Mouse (Mus musculus): Measurements from ENCODE around the gene Tomm34. TPM values are rescaled to one million over a fixed set of nuclear protein-coding genes. Genes with fewer than 3 reads are reported as not detected.

Gene Tomm34
- polyA plus RNA-seq, 1 experiment from 2014 or later: 55.5 TPM

DNA sequence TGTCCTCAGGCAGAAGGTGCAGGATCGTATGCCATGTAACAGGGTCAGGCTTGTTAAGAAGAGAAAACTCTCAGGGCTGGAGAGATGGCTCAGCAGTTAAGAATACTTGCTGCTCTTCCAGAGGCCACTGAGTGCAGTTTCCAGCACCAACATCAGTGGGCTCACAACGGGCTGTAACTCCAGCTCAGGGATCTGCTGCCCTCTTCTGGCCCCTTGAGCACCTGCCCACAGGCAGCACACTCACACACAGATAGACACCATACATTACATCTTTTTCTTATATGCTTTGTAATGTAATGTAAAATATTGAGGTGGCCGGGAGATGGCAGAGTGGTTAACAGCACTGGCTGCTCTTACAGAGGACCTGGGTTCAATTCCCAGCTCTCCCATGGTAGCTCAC is 38.0 kb downstream of the Tomm34 start:
- no peak overlapping the region for H3K9ac ChIP-seq (replicated peaks)
- no peaks in the 10 kb centered on the region for H3K9me3 ChIP-seq
- no peak overlapping the region for H3K4me2 ChIP-seq (replicated peaks)
- 0 out of 2 replicates have a peak, but pooled peaks cover 2% of the 10 kb centered on the region for H3K4me1 ChIP-seq
- no peak for ATAC-seq (replicated peaks)
- H3K27me3 ChIP-seq: no peaks in the 10 kb centered on the region
- H3K27ac ChIP-seq (replicated peaks): no peak overlapping the region
- 90% methylated on average over 3 of the region's 3 CpGs for WGBS
- H3K36me3 ChIP-seq: no peaks in the 10 kb centered on the region
- no peak overlapping the region for H3K4me3 ChIP-seq

GRCm38 (mm10) chr2:164031147-164031546 is 39.8 kb downstream of the Tomm34 start:
- 80% methylated on average over 10 of the region's 10 CpGs for WGBS
- Histone ChIP-seq H3K4me3 (no peak overlapping the region), H3K4me2 (replicated peaks) (no peak overlapping the region), H3K27me3 (no peaks in the 10 kb centered on the region), H3K4me1 (no peaks in the 10 kb centered on the region), H3K9ac (replicated peaks) (no peak overlapping the region), H3K36me3 (no peaks in the 10 kb centered on the region), H3K27ac (replicated peaks) (no peak overlapping the region), H3K9me3 (no peaks in the 10 kb centered on the region)
- no peak for ATAC-seq (replicated peaks)

DNA sequence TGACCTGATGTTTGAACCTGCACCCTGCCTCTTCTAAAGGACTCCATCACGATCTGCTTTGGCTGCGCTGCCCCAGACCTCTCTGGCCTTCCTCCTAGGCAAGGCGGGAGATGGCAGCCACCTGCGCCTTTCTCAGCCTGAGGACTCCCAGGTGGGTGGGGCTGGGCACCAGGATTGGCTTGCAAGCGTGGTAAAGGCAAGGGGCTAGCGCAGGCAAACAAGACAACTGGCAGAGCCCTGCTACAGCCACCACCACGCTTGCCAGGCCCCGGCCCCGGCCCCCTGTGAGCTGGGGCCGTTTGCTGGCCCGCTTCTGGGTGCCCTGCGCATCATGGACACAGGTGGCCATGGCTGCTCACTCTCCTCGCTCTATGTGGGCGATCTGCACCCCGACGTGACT is 45.8 kb downstream of the Tomm34 start, which contains the start of gene Pabpc1l:
TSS of gene Pabpc1l (plus strand) at position 301 of the 400 bp plus-strand sequence.
- Histone ChIP-seq H3K4me1 (no peaks in the 10 kb centered on the region), H3K4me3 (no peak within 1 kb of the TSS), H3K27me3 (no peaks in the 10 kb centered on the region), H3K4me2 (replicated peaks) (no peak within 1 kb of the TSS), H3K36me3 (0 out of 2 replicates have a peak, but pooled peaks cover 3% of the 10 kb centered on the region), H3K9ac (replicated peaks) (no peak within 1 kb of the TSS), H3K27ac (replicated peaks) (no peak within 1 kb of the TSS), H3K9me3 (no peaks in the 10 kb centered on the region)
- no peak for ATAC-seq (replicated peaks)
- WGBS: 87% methylated on average over 16 of the region's 16 CpGs

- Histone ChIP-seq H3K4me1 (no peaks in the 10 kb centered on the region), H3K9me3 (no peaks in the 10 kb centered on the region), H3K4me2 (replicated peaks) (no peak overlapping the region), H3K9ac (replicated peaks) (no peak overlapping the region), H3K27ac (replicated peaks) (no peak overlapping the region), H3K4me3 (no peak overlapping the region), H3K27me3 (no peaks in the 10 kb centered on the region), H3K36me3 (peaks cover 28% of the 10 kb centered on the region)
- 67% methylated on average over 2 of the region's 2 CpGs for WGBS
- no peak for ATAC-seq (replicated peaks)
Observed at GRCm38 (mm10) chr2:164022104-164022503, 48.9 kb downstream of the Tomm34 start.

- WGBS: 91% methylated on average over 4 of the region's 4 CpGs
- no peak overlapping the region for H3K4me3 ChIP-seq
- no peaks in the 10 kb centered on the region for H3K9me3 ChIP-seq
- no peaks in the 10 kb centered on the region for H3K4me1 ChIP-seq
- H3K4me2 ChIP-seq (replicated peaks): no peak overlapping the region
- no peak for ATAC-seq (replicated peaks)
- no peak overlapping the region for H3K9ac ChIP-seq (replicated peaks)
- no peaks in the 10 kb centered on the region for H3K27me3 ChIP-seq
- peaks cover 49% of the 10 kb centered on the region for H3K36me3 ChIP-seq
- H3K27ac ChIP-seq (replicated peaks): no peak overlapping the region
Observed at GRCm38 (mm10) chr2:164019943-164020342, 51.0 kb downstream of the Tomm34 start.

GRCm38 (mm10) chr2:164018910-164019309 is 52.1 kb downstream of the Tomm34 start:
- 96% methylated on average over 3 of the region's 3 CpGs for WGBS
- Histone ChIP-seq H3K27me3 (no peaks in the 10 kb centered on the region), H3K36me3 (peaks cover 60% of the 10 kb centered on the region), H3K9ac (replicated peaks) (no peak overlapping the region), H3K9me3 (no peaks in the 10 kb centered on the region), H3K4me3 (no peak overlapping the region), H3K4me1 (no peaks in the 10 kb centered on the region), H3K4me2 (replicated peaks) (no peak overlapping the region), H3K27ac (replicated peaks) (no peak overlapping the region)
- ATAC-seq (replicated peaks): no peak

GRCm38 (mm10) chr2:164015304-164015703 is 55.7 kb downstream of the Tomm34 start:
- ATAC-seq (replicated peaks): no peak
- Histone ChIP-seq H3K36me3 (peaks cover 82% of the 10 kb centered on the region), H3K4me2 (replicated peaks) (no peak overlapping the region), H3K4me3 (no peak overlapping the region), H3K4me1 (no peaks in the 10 kb centered on the region), H3K27ac (replicated peaks) (no peak overlapping the region), H3K9me3 (no peaks in the 10 kb centered on the region), H3K27me3 (no peaks in the 10 kb centered on the region), H3K9ac (replicated peaks) (no peak overlapping the region)
- WGBS: 94% methylated on average over 16 of the region's 16 CpGs

GRCm38 (mm10) chr2:164010944-164011343 is 60.0 kb downstream of the Tomm34 start:
- 99% methylated on average over 3 of the region's 3 CpGs for WGBS
- Histone ChIP-seq H3K4me2 (replicated peaks) (no peak overlapping the region), H3K9me3 (no peaks in the 10 kb centered on the region), H3K4me3 (no peak overlapping the region), H3K27ac (replicated peaks) (no peak overlapping the region), H3K4me1 (peaks cover 21% of the 10 kb centered on the region), H3K9ac (replicated peaks) (no peak overlapping the region), H3K36me3 (peaks cover 46% of the 10 kb centered on the region), H3K27me3 (no peaks in the 10 kb centered on the region)
- ATAC-seq (replicated peaks): no peak

DNA sequence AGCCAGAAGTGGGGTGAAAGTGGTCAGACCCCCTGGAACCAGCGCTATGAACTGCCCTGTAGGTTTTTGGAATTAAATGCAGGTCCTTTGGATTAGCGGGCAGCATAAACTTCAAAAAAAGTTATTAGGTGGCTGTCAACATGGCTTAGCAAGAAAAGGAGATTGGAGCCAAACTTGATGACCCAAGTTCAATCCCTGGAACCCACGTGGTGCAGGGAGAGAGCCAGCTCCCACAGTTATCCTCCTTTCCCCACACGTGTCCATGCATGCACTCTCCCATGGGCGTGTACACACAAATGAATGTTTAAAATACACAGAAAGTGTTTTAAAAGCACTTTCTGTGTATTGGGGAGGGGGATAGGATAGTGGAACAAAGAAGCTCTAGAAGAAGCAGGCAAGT is 60.5 kb downstream of the Tomm34 start:
- WGBS: 93% methylated on average over 5 of the region's 5 CpGs
- H3K4me3 ChIP-seq: no peak overlapping the region

GRCm38 (mm10) chr2:164009227-164009626 is 61.7 kb downstream of the Tomm34 start:
- Histone ChIP-seq H3K9me3 (no peaks in the 10 kb centered on the region), H3K4me1 (peaks cover 33% of the 10 kb centered on the region), H3K4me2 (replicated peaks) (no peak overlapping the region), H3K9ac (replicated peaks) (no peak overlapping the region), H3K4me3 (no peak overlapping the region), H3K27me3 (no peaks in the 10 kb centered on the region), H3K27ac (replicated peaks) (no peak overlapping the region), H3K36me3 (peaks cover 28% of the 10 kb centered on the region)
- ATAC-seq (replicated peaks): no peak
- WGBS: 93% methylated on average over 6 of the region's 6 CpGs

More for the DNA sequence above, 60.5 kb downstream of the Tomm34 start:
- H3K9me3 ChIP-seq: no peaks in the 10 kb centered on the region
- H3K27me3 ChIP-seq: no peaks in the 10 kb centered on the region
- H3K4me1 ChIP-seq: peaks cover 26% of the 10 kb centered on the region
- H3K36me3 ChIP-seq: peaks cover 41% of the 10 kb centered on the region
- no peak overlapping the region for H3K27ac ChIP-seq (replicated peaks)
- ATAC-seq (replicated peaks): no peak
- no peak overlapping the region for H3K9ac ChIP-seq (replicated peaks)
- H3K4me2 ChIP-seq (replicated peaks): no peak overlapping the region

DNA sequence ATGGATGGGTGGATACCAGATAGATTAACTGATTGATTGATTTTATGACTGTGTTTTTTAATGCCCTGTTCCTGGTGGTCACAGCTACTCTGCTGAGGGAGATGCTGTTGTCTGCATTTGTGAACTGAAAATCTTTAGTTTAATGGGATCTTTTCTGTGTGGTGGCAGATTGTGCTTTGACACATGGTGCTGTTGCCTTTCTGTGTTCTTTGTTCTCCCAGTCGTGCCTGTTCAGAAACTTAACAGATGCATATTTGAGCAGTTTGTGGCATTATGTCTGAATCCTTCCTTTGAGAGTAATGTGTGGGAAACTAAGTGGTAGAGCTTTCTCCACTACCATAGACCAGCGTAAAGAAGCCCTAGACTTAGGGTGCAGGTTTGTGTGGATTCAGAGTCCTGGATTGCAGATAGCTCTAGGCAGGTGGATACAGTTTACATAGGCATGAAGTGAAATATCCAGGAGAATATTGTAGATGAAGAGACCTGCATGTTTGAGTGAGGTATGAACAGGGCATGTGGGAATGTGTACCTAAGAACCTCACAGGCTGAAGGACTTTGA is 62.9 kb downstream of the Tomm34 start:
- Histone ChIP-seq H3K4me3 (no peak overlapping the region), H3K9ac (replicated peaks) (no peak overlapping the region), H3K27me3 (no peaks in the 10 kb centered on the region), H3K36me3 (peaks cover 17% of the 10 kb centered on the region), H3K4me1 (peaks cover 33% of the 10 kb centered on the region), H3K4me2 (replicated peaks) (no peak overlapping the region), H3K27ac (replicated peaks) (peak overlapping the region; percentile 83), H3K9me3 (no peaks in the 10 kb centered on the region)
- 44% methylated on average over 2 of the region's 2 CpGs for WGBS
- peak; percentile 63; the same call in 1 of the 2 replicates for ATAC-seq (replicated peaks)

DNA sequence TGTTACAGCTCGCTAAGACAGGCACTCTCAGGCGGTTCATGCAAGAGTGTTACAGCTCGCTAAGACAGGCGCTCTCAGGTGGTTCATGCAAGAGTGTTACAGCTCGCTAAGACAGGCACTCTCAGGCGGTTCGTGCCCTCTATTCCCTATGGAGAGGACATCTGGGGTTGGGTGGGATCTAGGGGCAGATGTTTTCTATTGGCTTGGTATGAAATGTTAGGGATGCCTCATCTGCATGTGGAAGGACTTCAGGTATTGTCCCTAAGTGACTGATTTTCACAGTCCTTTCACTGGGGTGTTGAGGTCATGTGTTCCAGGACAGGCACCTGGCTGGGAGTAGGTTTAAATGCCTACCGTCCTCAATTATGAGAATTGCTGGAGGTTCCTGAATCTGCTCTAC is 63.4 kb downstream of the Tomm34 start:
- H3K4me2 ChIP-seq (replicated peaks): no peak overlapping the region
- H3K27me3 ChIP-seq: no peaks in the 10 kb centered on the region
- H3K9ac ChIP-seq (replicated peaks): no peak overlapping the region
- peaks cover 33% of the 10 kb centered on the region for H3K4me1 ChIP-seq
- WGBS: 91% methylated on average over 8 of the region's 8 CpGs
- peak overlapping the region; percentile 83 for H3K27ac ChIP-seq (replicated peaks)
- ATAC-seq (replicated peaks): 0 out of 2 replicates have a peak, but pooled peaks have one; percentile 8
- no peaks in the 10 kb centered on the region for H3K9me3 ChIP-seq
- no peak overlapping the region for H3K4me3 ChIP-seq
- H3K36me3 ChIP-seq: peaks cover 12% of the 10 kb centered on the region

- Histone ChIP-seq H3K4me2 (replicated peaks) (no peak overlapping the region), H3K9ac (replicated peaks) (no peak overlapping the region), H3K36me3 (peaks cover 6% of the 10 kb centered on the region), H3K27me3 (no peaks in the 10 kb centered on the region), H3K27ac (replicated peaks) (peak overlapping the region; percentile 66), H3K4me3 (no peak overlapping the region), H3K4me1 (peaks cover 33% of the 10 kb centered on the region), H3K9me3 (no peaks in the 10 kb centered on the region)
- 81% methylated on average over 10 of the region's 10 CpGs for WGBS
- no peak for ATAC-seq (replicated peaks)
Observed at GRCm38 (mm10) chr2:164006932-164007331, 64.0 kb downstream of the Tomm34 start.

Data from forebrain, embryonic 15.5 days (tissue).